Mouse (Mus musculus): Measurements from ENCODE around the gene C1qtnf5.

GRCm38 (mm10) chr9:44104881-44105280 lies 2.2 kb upstream of the C1qtnf5 start:
- no peak for TF ChIP-seq CTCF (IDR thresholded peaks at IDR 0.05)
- no peak for TF ChIP-seq EP300 (IDR thresholded peaks at IDR 0.05)

All from lung, postnatal 0 days (tissue).